ENCODE assay signal across 8 mouse cellular contexts in genomic region chr16:29560869-29561268, GRCm38 (mm10). TPM values are rescaled to one million over a fixed set of nuclear protein-coding genes. Genes with fewer than 3 reads are reported as not detected.
A peak's percentile ranks its signal among the peaks of the same experiment; 100 is the strongest.
DNase-seq lines count a peak whose midpoint lies in the region; ATAC-seq and TF ChIP-seq lines count a peak whose summit lies in the region.

No protein-coding gene starts in this region.

- DNase-seq in right cerebral cortex, adult 18-20 months: peak; percentile 62
- no peak for DNase-seq in right cerebral cortex, postnatal 36 days (ENCODE audit: low spot score in 2 of 2)
- peak; percentile 68 for DNase-seq in cerebellum, adult 9-10 months
- peak; percentile 38 to 77 for DNase-seq in frontal cortex, postnatal 36 days (ENCODE audit: low spot score in 2 of 2)
- DNase-seq in kidney, adult 2 months: peak; percentile 55

- peak overlapping the region; percentile 36; the same call in 1 of the 2 replicates for H3K4me2 ChIP-seq in liver, embryonic 12.5 days
- H3K4me2 ChIP-seq in neural tube, embryonic 13.5 days: peak overlapping the region; percentile 36

- no peak for TF ChIP-seq POLR2A in kidney, adult 2 months (IDR thresholded peaks at IDR 0.05; ENCODE audit: low read depth, low read length)

- H3K27me3 ChIP-seq in kidney, adult 2 months (replicated peaks; ENCODE audit: control insufficient read depth, insufficient read depth, low read length): no peaks in the 10 kb centered on the region
- no peaks in the 10 kb centered on the region; the same call in 1 of the 2 replicates for H3K27me3 ChIP-seq in liver, embryonic 12.5 days (replicated peaks)
- peaks cover 7% of the 10 kb centered on the region; the same call in 1 of the 2 replicates for H3K27me3 ChIP-seq in neural tube, embryonic 13.5 days

- WGBS in kidney, adult 2 months: 5% methylated on average over 7 of the region's 7 CpGs
- 4% methylated on average over 7 of the region's 7 CpGs for WGBS in liver, embryonic 12.5 days (ENCODE audit: insufficient replicate concordance)
- 9% methylated on average over 7 of the region's 7 CpGs for WGBS in neural tube, embryonic 13.5 days

- no peak overlapping the region for H3K27ac ChIP-seq in kidney, adult 2 months (ENCODE audit: insufficient read depth, low read depth, low read length)
- no peak overlapping the region for H3K27ac ChIP-seq in liver, embryonic 12.5 days
- H3K27ac ChIP-seq in neural tube, embryonic 13.5 days (replicated peaks): no peak overlapping the region

- TF ChIP-seq CTCF in kidney, adult 2 months (conservative IDR thresholded peaks at IDR 0.05; ENCODE audit: insufficient read depth, insufficient read length, low read depth, low read length): peak; percentile 36; the same call in 1 of the 2 replicates

- no peaks in the 10 kb centered on the region for H3K9me3 ChIP-seq in liver, embryonic 12.5 days (replicated peaks)
- H3K9me3 ChIP-seq in neural tube, embryonic 13.5 days: no peaks in the 10 kb centered on the region

- H3K4me3 ChIP-seq in kidney, adult 2 months (ENCODE audit: insufficient read depth, low read depth, low read length): no peak overlapping the region
- no peak overlapping the region for H3K4me3 ChIP-seq in liver, embryonic 12.5 days
- H3K4me3 ChIP-seq in neural tube, embryonic 13.5 days: no peak overlapping the region

- H3K9ac ChIP-seq in liver, embryonic 12.5 days: no peak overlapping the region
- H3K9ac ChIP-seq in neural tube, embryonic 13.5 days: no peak overlapping the region

- no peaks in the 10 kb centered on the region for H3K36me3 ChIP-seq in kidney, adult 2 months (ENCODE audit: control insufficient read depth, insufficient read depth, low read length)
- H3K36me3 ChIP-seq in liver, embryonic 12.5 days: no peaks in the 10 kb centered on the region
- H3K36me3 ChIP-seq in neural tube, embryonic 13.5 days: no peaks in the 10 kb centered on the region

- no peak for ATAC-seq in liver, embryonic 12.5 days
- ATAC-seq in neural tube, embryonic 13.5 days (ENCODE audit: low read depth): 0 out of 2 replicates have a peak, but pooled peaks have one; percentile 15
- no peak for ATAC-seq in activated CD4-positive, CD25-positive, alpha-beta regulatory T cell, adult 4 months

- H3K4me1 ChIP-seq in kidney, adult 2 months (ENCODE audit: control insufficient read depth, insufficient read depth, low read length): no peaks in the 10 kb centered on the region
- no peaks in the 10 kb centered on the region for H3K4me1 ChIP-seq in liver, embryonic 12.5 days
- 0 out of 2 replicates have a peak, but pooled peaks cover 7% of the 10 kb centered on the region for H3K4me1 ChIP-seq in neural tube, embryonic 13.5 days (replicated peaks)

RNA-seq across cellular contexts. Expression of gene Atp13a4, which starts 16.2 kb away (rescaled TPM):
- 2.3 and 2.6 TPM in 2 replicates for polyA plus RNA-seq in kidney, adult 2 months (2012; rRNA removed)
- polyA plus RNA-seq in liver, embryonic 12.5 days (2016; fragmentation: Nextera tagmentation; extraction: Ambion mirVana): 0.05 TPM in 1 of 2 replicates, not detected in the other
- polyA plus RNA-seq in neural tube, embryonic 13.5 days (2015; fragmentation: Nextera tagmentation; extraction: Ambion mirVana): 0.43 and 0.99 TPM in 2 replicates
- not detected for polyA plus RNA-seq in activated CD4-positive, CD25-positive, alpha-beta regulatory T cell, adult 4 months (2017; shearing (Covaris generic))

RNA-seq across cellular contexts. Expression of gene Opa1, which starts 18.3 kb away (rescaled TPM):
- polyA plus RNA-seq in kidney, adult 2 months (2012; rRNA removed): 19.1 and 19.4 TPM in 2 replicates
- polyA plus RNA-seq in liver, embryonic 12.5 days (2016; fragmentation: Nextera tagmentation; extraction: Ambion mirVana): 33.1 and 33.9 TPM in 2 replicates
- polyA plus RNA-seq in neural tube, embryonic 13.5 days (2015; fragmentation: Nextera tagmentation; extraction: Ambion mirVana): 38.2 and 39.8 TPM in 2 replicates
- 10 to 100 TPM; 22.2 to 22.4 TPM for polyA plus RNA-seq in activated CD4-positive, CD25-positive, alpha-beta regulatory T cell, adult 4 months (2017; shearing (Covaris generic))

Comparison
In these comparisons a context has a peak if more than half of its experiments do, and no peak if none do; other contexts are left out.
1. DNase-seq: peak in right cerebral cortex, adult 18-20 months (single experiment), cerebellum, adult 9-10 months (single experiment), frontal cortex, postnatal 36 days (2 of 2) and kidney, adult 2 months (single experiment); none in right cerebral cortex, postnatal 36 days (0 of 2).